Mouse (Mus musculus) cerebellum, adult 8-10 months (tissue): Measurements from ENCODE around the gene Scaf11.

Experiments
- DNase-seq: peaks from one replicate; pipeline ENCODE4 v3.0.0; 2022

Gene Scaf11

GRCm38 (mm10) chr15:96395071-96395470 is 65.6 kb downstream of the Scaf11 start:
- DNase-seq, result no peak

- no peak for DNase-seq
Measured at GRCm38 (mm10) chr15:96392878-96393277, 67.8 kb downstream of the Scaf11 start.

- DNase-seq, result no peak
Measured at GRCm38 (mm10) chr15:96388565-96388964, 72.1 kb downstream of the Scaf11 start.

GRCm38 (mm10) chr15:96382223-96382622 is 78.4 kb downstream of the Scaf11 start:
- no peak for DNase-seq

GRCm38 (mm10) chr15:96377701-96378100 is 82.9 kb downstream of the Scaf11 start:
- DNase-seq, result peak; percentile 45

- DNase-seq, result peak; percentile 25
Measured at GRCm38 (mm10) chr15:96377263-96377662, 83.4 kb downstream of the Scaf11 start.

- DNase-seq, result no peak
Measured at GRCm38 (mm10) chr15:96376214-96376613, 84.4 kb downstream of the Scaf11 start.

GRCm38 (mm10) chr15:96373161-96373560 is 87.5 kb downstream of the Scaf11 start:
- no peak for DNase-seq

- DNase-seq, result no peak
Measured at GRCm38 (mm10) chr15:96372628-96373027, 88.0 kb downstream of the Scaf11 start.

GRCm38 (mm10) chr15:96371311-96371710 is 89.3 kb downstream of the Scaf11 start:
- no peak for DNase-seq

- DNase-seq, result no peak
Measured at GRCm38 (mm10) chr15:96366176-96366963, 94.3 kb downstream of the Scaf11 start.

- no peak for DNase-seq
Measured at GRCm38 (mm10) chr15:96365351-96365750, 95.3 kb downstream of the Scaf11 start.
